Mouse (Mus musculus): ENCODE measurements around the gene Dhdds.

The Dhdds gene

DNA sequence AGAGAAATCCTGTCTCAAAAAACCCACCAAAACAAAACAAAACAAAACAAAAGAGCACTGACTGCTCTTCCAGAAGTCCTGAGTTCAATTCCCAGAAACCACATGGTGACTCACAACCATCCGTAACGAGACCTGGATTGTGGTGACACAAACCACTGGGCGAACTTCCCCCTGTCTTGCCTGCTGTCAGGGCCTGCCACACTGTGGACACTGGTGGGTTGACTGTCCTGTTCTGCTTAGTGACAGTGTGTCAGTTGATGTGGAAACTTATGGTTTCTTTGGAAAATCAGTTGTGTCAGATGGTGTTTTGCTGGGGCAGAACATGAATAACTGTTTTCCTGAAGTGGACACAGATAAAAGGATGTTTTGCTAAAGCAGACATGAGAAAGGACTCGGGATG is 58.0 kb downstream of the Dhdds start:
- no peak for DNase-seq

GRCm38 (mm10) chr4:133941576-133941975 is 59.1 kb downstream of the Dhdds start:
- no peak for DNase-seq

- no peak for DNase-seq
Observed at GRCm38 (mm10) chr4:133940386-133941260, 60.1 kb downstream of the Dhdds start.

- no peak for DNase-seq
Observed at GRCm38 (mm10) chr4:133938077-133938476, 62.6 kb downstream of the Dhdds start.

DNA sequence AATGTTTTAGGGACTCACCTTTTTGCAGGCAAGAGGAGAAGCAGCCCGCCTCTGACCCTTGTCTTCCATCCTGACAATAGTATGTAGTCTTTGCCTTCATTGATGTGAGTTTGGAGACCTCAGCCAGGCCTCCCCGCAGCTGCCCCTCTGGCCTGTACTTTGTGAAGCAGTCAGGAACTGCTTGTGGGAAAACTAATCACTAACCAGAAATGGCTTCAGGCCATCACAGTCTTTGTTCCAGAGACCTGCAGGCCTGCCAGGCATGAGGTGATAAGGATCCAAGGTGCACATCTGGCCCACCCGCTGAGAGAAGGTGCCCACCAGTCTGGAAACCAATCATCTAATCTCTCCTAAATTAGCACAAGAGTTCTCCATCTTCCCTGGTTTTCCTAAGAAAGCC is 68.9 kb downstream of the Dhdds start:
- DNase-seq: peak in 1 of 2 experiments; percentile 4

DNA sequence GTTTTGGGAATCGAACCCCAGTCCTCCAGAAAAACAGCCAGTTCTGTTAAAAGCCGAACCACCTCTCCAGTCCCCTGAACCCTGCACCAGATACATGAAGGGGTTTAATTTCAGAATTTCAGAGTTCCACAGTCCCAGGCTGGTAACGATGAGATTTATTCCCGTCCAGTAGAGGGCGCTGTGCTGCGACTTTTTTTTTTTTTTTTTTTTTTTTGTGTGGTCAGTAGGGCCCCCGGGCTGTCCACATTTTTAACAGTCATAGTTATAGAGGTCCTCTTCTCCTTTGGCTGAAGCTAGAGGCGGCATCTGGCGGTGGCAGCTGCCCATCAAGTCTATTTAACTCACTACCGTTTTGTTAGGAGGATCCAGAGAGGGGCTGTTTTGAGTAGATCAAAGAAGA is 69.4 kb downstream of the Dhdds start:
- peak; percentile 29 to 43 for DNase-seq

DNA sequence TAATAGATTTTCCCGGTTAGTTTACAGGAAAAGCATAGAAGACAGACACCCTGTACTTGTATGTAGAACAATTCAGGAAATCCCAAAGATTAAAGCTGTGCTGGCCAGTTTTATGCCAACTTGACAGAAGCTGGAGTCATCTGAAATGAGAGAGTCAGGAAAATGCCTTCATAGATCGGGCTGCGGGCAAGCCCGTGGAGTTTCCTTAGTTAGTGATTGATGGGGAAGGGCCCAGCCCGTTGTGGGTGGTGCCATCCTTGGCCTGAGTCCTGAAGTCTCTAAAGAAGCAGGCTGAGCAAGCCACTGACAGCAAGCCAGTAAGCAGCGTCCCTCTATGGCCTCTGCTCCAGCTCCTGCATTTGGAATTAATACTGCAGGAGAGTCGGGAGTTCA is 71.4 kb downstream of the Dhdds start:
- DNase-seq: no peak

DNA sequence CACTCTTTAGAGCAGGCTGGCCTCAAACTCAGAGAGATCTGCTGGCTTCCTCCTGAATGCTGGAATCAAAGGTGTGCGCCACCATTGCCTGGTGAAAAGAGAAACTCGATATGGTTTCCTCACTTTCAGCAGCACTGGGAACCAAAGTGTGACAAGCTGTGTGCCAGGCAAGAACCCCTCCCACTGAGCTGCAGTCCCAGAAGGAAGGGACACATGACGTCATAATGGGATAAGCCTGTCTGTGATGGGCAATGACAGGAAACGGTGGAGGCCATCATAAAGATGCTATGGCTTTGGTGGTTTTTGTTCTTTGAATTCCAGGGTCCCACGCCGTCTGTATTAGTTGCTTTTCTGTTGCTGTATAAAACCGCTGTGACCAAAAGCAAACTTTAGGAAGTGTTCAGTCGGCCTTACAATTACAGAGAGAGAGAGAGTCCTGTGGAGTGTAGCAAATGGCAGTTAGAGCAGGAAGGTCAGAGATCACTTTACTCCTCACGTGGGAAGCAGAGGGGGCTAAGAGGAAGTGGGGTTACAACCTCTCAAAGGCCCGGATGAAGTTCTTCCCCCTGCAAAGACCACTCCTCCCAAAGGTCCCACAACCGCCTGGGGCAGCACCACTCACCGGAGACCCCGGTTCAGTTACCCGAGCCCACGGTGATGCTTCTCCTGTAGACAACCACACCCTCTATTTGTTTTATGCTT is 72.0 kb downstream of the Dhdds start:
- DNase-seq: no peak

GRCm38 (mm10) chr4:133925204-133925603 is 75.5 kb downstream of the Dhdds start:
- DNase-seq: no peak

DNA sequence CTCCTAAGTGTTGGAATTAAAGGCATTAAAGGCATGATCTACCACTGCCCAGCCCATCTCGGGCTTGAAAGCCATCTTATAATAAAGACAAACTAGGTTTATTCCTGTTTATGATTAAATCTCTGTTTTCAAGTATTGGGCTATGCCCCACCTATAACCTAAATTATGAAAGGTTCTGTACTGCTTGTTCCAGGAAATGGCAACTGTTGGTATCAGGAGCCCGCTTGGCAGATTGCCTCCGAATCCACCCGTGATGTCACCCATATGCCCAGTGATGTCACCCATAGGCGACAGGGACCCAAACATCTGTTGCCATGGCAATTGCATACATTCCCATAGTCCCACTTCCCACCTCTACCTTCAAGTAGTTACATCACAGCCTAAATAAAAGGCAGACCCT is 77.0 kb downstream of the Dhdds start:
- DNase-seq: no peak
